Mouse (Mus musculus): ENCODE measurements around the gene Tmem79.
"Not testable (repeated sequence)": the region's sequence is repeated elsewhere in the genome, so short reads cannot be mapped to it uniquely, and the experiment has no call there.

The Tmem79 gene

GRCm38 (mm10) chr3:88287110-88287509 is 48.8 kb downstream of the Tmem79 start, which contains the start of gene Gm38392:
Gene Gm38392, minus strand, starts transcription at chr3:88287210.
- no peak for DNase-seq (ENCODE audit: extremely low spot score, low read depth, low spot score)

- not testable (repeated sequence) for DNase-seq (ENCODE audit: extremely low spot score, low read depth, low spot score)
Measured at GRCm38 (mm10) chr3:88285565-88285895, 50.4 kb downstream of the Tmem79 start.

- not testable (repeated sequence) for DNase-seq (ENCODE audit: extremely low spot score, low read depth, low spot score)
Measured at GRCm38 (mm10) chr3:88284815-88285564, 51.0 kb downstream of the Tmem79 start.

GRCm38 (mm10) chr3:88281141-88281916 is 54.6 kb downstream of the Tmem79 start:
- not testable (repeated sequence) for DNase-seq (ENCODE audit: extremely low spot score, low read depth, low spot score)

GRCm38 (mm10) chr3:88280035-88280434 is 55.9 kb downstream of the Tmem79 start:
- no peak for DNase-seq (ENCODE audit: extremely low spot score, low read depth, low spot score)

Data from hindlimb bud, embryonic 11.5 days (tissue).